Mouse (Mus musculus) T-helper 2 cell (primary cell): ENCODE measurements around the gene Ceacam10.
"Not testable (repeated sequence)": the region's sequence is repeated elsewhere in the genome, so short reads cannot be mapped to it uniquely, and the experiment has no call there.

Experiments used
- in situ Hi-C: fragments of 300-600 bp; cut with MboI, MseI; formaldehyde crosslinking; loops from one replicate; pipeline ENCODE4 v1.15.1; 2025; ENCODE audit warnings: high pct_unique_total_duplicates

Ceacam10 gene

GRCm38 (mm10) chr7:24776918-24777317 lies at the start of gene Ceacam10:
TSS of gene Ceacam10 (plus strand) at chr7:24777206.
- in situ Hi-C loops: not testable (repeated sequence)

GRCm38 (mm10) chr7:24735970-24736670 lies 40.9 kb upstream of the Ceacam10 start:
- in situ Hi-C loops: no loop called here

- in situ Hi-C loops: no loop called here
These were observed 26.3 kb upstream of the Ceacam10 start for GRCm38 (mm10) chr7:24750695-24751094.

- in situ Hi-C loops: no loop called here
These were observed 25.4 kb upstream of the Ceacam10 start for GRCm38 (mm10) chr7:24751610-24752009.

GRCm38 (mm10) chr7:24753476-24753875 lies 23.5 kb upstream of the Ceacam10 start:
- in situ Hi-C loops: no loop called here

- in situ Hi-C loops: no loop called here
These were observed 18.5 kb upstream of the Ceacam10 start for GRCm38 (mm10) chr7:24758520-24758919.

GRCm38 (mm10) chr7:24760211-24760610 lies 16.8 kb upstream of the Ceacam10 start, which contains the start of gene Cd177:
TSS of gene Cd177 (minus strand) at chr7:24760311.
- in situ Hi-C loops: no loop called here

GRCm38 (mm10) chr7:24761161-24761560 lies 15.8 kb upstream of the Ceacam10 start:
- in situ Hi-C loops: no loop called here

- in situ Hi-C loops: no loop called here
These were observed 14.4 kb upstream of the Ceacam10 start for GRCm38 (mm10) chr7:24762574-24762973.

GRCm38 (mm10) chr7:24771361-24771760 lies 5.6 kb upstream of the Ceacam10 start:
- in situ Hi-C loops: no loop called here

- in situ Hi-C loops: no loop called here
These were observed 3.0 kb upstream of the Ceacam10 start for GRCm38 (mm10) chr7:24773942-24774535.

- in situ Hi-C loops: no loop called here
These were observed 861 bp upstream of the Ceacam10 start for GRCm38 (mm10) chr7:24776145-24776544.

GRCm38 (mm10) chr7:24797918-24798317 lies 20.9 kb downstream of the Ceacam10 start:
- in situ Hi-C loops: no loop called here

GRCm38 (mm10) chr7:24802149-24802767 lies 25.3 kb downstream of the Ceacam10 start:
- in situ Hi-C loops: no loop called here

- in situ Hi-C loops: no loop called here
These were observed 27.8 kb downstream of the Ceacam10 start for GRCm38 (mm10) chr7:24804826-24805225.

GRCm38 (mm10) chr7:24809041-24809440 lies 32.0 kb downstream of the Ceacam10 start:
- in situ Hi-C loops: no loop called here

GRCm38 (mm10) chr7:24817502-24817901 lies 40.5 kb downstream of the Ceacam10 start:
- in situ Hi-C loops: no loop called here

GRCm38 (mm10) chr7:24824452-24824851 lies 47.4 kb downstream of the Ceacam10 start:
- in situ Hi-C loops: no loop called here

GRCm38 (mm10) chr7:24827181-24827580 lies 50.2 kb downstream of the Ceacam10 start:
- in situ Hi-C loops: loop anchor here (5.0 kb wide), 1 partner anchor 140 kb away; no protein-coding TSS in a partner anchor
